Mouse (Mus musculus): ENCODE data around the gene Iah1. TPM values are rescaled to one million over a fixed set of nuclear protein-coding genes. Genes with fewer than 3 reads are reported as not detected.

The Iah1 gene
- polyA plus RNA-seq, 1 experiment from 2014 or later: 34.1 TPM

GRCm38 (mm10) chr12:21286712-21287650, 29.2 kb upstream of the Iah1 start:
- WGBS: 39% methylated on average over 18 of the region's 18 CpGs

DNA sequence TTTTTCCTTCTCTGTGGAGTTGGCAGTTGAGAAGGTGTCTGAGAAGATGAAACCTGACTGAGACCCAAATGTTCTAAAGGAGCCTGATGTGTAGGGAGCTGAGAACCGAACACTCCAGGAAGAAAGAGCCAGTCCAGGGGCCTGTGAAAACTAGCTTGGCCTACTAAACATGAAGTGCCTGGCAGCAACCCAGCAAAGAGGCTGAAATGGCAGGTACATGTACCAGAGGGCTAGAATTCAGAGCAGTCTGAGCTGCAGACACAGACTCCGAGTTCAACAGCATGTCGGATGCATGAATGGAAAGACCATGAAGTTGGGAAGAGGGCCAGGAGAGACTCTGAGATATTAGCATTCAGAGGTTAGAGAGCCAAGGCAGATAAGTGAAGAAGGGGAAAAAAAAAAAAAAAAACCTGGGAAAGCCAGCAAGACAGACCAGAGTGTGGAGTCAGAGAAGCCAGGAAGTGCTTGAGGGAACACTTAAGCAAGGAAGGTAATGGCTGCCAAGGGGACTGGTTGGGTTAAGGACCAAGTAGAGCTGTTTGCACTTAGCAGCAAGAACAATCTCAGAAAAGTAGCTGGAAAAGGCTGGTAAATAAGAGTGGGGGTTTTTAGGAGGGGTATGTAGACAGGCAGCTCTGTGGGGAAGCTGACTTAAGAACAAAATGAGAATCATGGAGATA, 27.3 kb upstream of the Iah1 start:
- 95% methylated on average over 3 of the region's 3 CpGs for WGBS
- H3K4me2 ChIP-seq (ENCODE audit: low read length): no peak overlapping the region
- H3K4me3 ChIP-seq (replicated peaks; ENCODE audit: low read depth, low read length): no peak overlapping the region
- no peak overlapping the region for H3K9ac ChIP-seq (replicated peaks; ENCODE audit: low read length)
- peaks cover 48% of the 10 kb centered on the region for H3K36me3 ChIP-seq (ENCODE audit: control insufficient read depth, insufficient read depth, low read length)
- no peak for ATAC-seq (ENCODE audit: low FRiP score, low TSS enrichment)
- no peak overlapping the region for H3K27ac ChIP-seq (replicated peaks; ENCODE audit: low read depth, low read length)
- H3K27me3 ChIP-seq (ENCODE audit: control insufficient read depth, insufficient read depth, low read length): no peaks in the 10 kb centered on the region
- no peaks in the 10 kb centered on the region for H3K9me3 ChIP-seq (ENCODE audit: control insufficient read depth, low read length)
- no peak for DNase-seq
- H3K4me1 ChIP-seq (ENCODE audit: control insufficient read depth, insufficient read depth, low read length): peaks cover 20% of the 10 kb centered on the region

More at GRCm38 (mm10) chr12:21286712-21287650, 29.2 kb upstream of the Iah1 start:
- Histone ChIP-seq H3K4me2 (ENCODE audit: low read length) (peak overlapping the region; percentile 82), H3K27ac (replicated peaks; ENCODE audit: low read depth, low read length) (peak overlapping the region; percentile 90), H3K4me3 (replicated peaks; ENCODE audit: low read depth, low read length) (peak overlapping the region; percentile 80), H3K4me1 (ENCODE audit: control insufficient read depth, insufficient read depth, low read length) (peaks cover 20% of the 10 kb centered on the region), H3K27me3 (ENCODE audit: control insufficient read depth, insufficient read depth, low read length) (no peaks in the 10 kb centered on the region), H3K9ac (replicated peaks; ENCODE audit: low read length) (peak overlapping the region; percentile 82), H3K36me3 (ENCODE audit: control insufficient read depth, insufficient read depth, low read length) (peaks cover 29% of the 10 kb centered on the region), H3K9me3 (ENCODE audit: control insufficient read depth, low read length) (no peaks in the 10 kb centered on the region)
- ATAC-seq (ENCODE audit: low FRiP score, low TSS enrichment) (peak; percentile 10; the same call in 1 of the 2 replicates), DNase-seq (peak; percentile 56)

DNA sequence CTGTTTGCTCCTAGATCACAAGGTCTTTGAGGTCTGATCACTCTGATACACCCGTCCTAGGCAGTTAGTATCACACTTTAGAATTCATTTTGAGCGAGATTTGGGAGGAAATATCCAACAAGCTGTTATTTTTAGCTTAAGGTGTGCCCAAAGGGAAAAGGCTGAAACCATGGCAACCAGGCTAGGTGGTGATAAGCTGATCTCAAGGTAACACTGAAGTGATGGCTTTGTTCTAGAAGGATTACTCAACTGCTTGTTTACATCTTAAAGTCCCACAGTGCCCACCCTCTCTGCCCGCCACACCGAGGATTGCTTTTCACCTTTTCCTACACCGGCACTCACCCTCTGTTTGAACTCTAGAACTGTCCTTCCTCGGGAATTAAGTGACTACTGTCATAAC, 26.5 kb upstream of the Iah1 start:
- Histone ChIP-seq H3K27me3 (ENCODE audit: control insufficient read depth, insufficient read depth, low read length) (no peaks in the 10 kb centered on the region), H3K4me2 (ENCODE audit: low read length) (no peak overlapping the region), H3K9me3 (ENCODE audit: control insufficient read depth, low read length) (no peaks in the 10 kb centered on the region), H3K27ac (replicated peaks; ENCODE audit: low read depth, low read length) (no peak overlapping the region), H3K36me3 (ENCODE audit: control insufficient read depth, insufficient read depth, low read length) (peaks cover 56% of the 10 kb centered on the region), H3K4me3 (replicated peaks; ENCODE audit: low read depth, low read length) (no peak overlapping the region), H3K4me1 (ENCODE audit: control insufficient read depth, insufficient read depth, low read length) (peaks cover 20% of the 10 kb centered on the region), H3K9ac (replicated peaks; ENCODE audit: low read length) (no peak overlapping the region)
- ATAC-seq (ENCODE audit: low FRiP score, low TSS enrichment): no peak
- no peak for DNase-seq
- 90% methylated on average over 6 of the region's 6 CpGs for WGBS

DNA sequence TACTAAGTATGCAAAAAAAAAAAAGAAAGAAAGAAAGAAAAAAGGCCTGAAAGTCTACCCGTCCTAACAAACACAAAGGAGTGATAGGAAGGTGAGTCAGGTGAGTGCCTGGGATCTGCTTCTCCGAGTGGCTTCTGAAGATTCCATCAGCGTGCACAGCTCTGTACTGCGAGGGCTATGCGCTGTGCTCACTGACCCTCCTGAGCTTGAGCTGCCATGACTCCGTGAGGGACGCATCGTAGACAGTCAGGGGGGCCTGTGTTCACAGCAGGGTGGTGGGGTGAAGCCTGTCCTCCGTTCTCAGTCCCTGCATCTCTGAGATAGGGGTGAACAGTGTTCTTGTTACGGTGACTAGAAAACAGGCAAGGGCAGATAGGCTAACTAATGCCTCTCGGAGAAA, 17.3 kb upstream of the Iah1 start:
- Histone ChIP-seq H3K36me3 (ENCODE audit: control insufficient read depth, insufficient read depth, low read length) (peaks cover 95% of the 10 kb centered on the region), H3K4me2 (ENCODE audit: low read length) (no peak overlapping the region), H3K9ac (replicated peaks; ENCODE audit: low read length) (no peak overlapping the region), H3K27ac (replicated peaks; ENCODE audit: low read depth, low read length) (no peak overlapping the region), H3K4me1 (ENCODE audit: control insufficient read depth, insufficient read depth, low read length) (no peaks in the 10 kb centered on the region), H3K27me3 (ENCODE audit: control insufficient read depth, insufficient read depth, low read length) (no peaks in the 10 kb centered on the region), H3K4me3 (replicated peaks; ENCODE audit: low read depth, low read length) (no peak overlapping the region), H3K9me3 (ENCODE audit: control insufficient read depth, low read length) (no peaks in the 10 kb centered on the region)
- 95% methylated on average over 11 of the region's 11 CpGs for WGBS
- ATAC-seq (ENCODE audit: low FRiP score, low TSS enrichment) (no peak), DNase-seq (no peak)

- Histone ChIP-seq H3K9me3 (ENCODE audit: control insufficient read depth, low read length) (no peaks in the 10 kb centered on the region), H3K27me3 (ENCODE audit: control insufficient read depth, insufficient read depth, low read length) (no peaks in the 10 kb centered on the region), H3K27ac (replicated peaks; ENCODE audit: low read depth, low read length) (no peak overlapping the region), H3K4me3 (replicated peaks; ENCODE audit: low read depth, low read length) (no peak overlapping the region), H3K36me3 (ENCODE audit: control insufficient read depth, insufficient read depth, low read length) (peaks cover 93% of the 10 kb centered on the region), H3K9ac (replicated peaks; ENCODE audit: low read length) (no peak overlapping the region), H3K4me1 (ENCODE audit: control insufficient read depth, insufficient read depth, low read length) (no peaks in the 10 kb centered on the region), H3K4me2 (ENCODE audit: low read length) (no peak overlapping the region)
- ATAC-seq (ENCODE audit: low FRiP score, low TSS enrichment): no peak
- 93% methylated on average over 7 of the region's 7 CpGs for WGBS
- no peak for DNase-seq
Measured at GRCm38 (mm10) chr12:21301324-21301723, 14.9 kb upstream of the Iah1 start.

- Histone ChIP-seq H3K27me3 (ENCODE audit: control insufficient read depth, insufficient read depth, low read length) (no peaks in the 10 kb centered on the region), H3K36me3 (ENCODE audit: control insufficient read depth, insufficient read depth, low read length) (peaks cover 93% of the 10 kb centered on the region), H3K4me3 (replicated peaks; ENCODE audit: low read depth, low read length) (no peak overlapping the region), H3K9me3 (ENCODE audit: control insufficient read depth, low read length) (no peaks in the 10 kb centered on the region), H3K4me2 (ENCODE audit: low read length) (no peak overlapping the region), H3K9ac (replicated peaks; ENCODE audit: low read length) (no peak overlapping the region), H3K27ac (replicated peaks; ENCODE audit: low read depth, low read length) (no peak overlapping the region), H3K4me1 (ENCODE audit: control insufficient read depth, insufficient read depth, low read length) (no peaks in the 10 kb centered on the region)
- no peak for DNase-seq
- no peak for ATAC-seq (ENCODE audit: low FRiP score, low TSS enrichment)
- WGBS: 94% methylated on average over 8 of the region's 8 CpGs
Measured at GRCm38 (mm10) chr12:21301932-21302331, 14.3 kb upstream of the Iah1 start.

DNA sequence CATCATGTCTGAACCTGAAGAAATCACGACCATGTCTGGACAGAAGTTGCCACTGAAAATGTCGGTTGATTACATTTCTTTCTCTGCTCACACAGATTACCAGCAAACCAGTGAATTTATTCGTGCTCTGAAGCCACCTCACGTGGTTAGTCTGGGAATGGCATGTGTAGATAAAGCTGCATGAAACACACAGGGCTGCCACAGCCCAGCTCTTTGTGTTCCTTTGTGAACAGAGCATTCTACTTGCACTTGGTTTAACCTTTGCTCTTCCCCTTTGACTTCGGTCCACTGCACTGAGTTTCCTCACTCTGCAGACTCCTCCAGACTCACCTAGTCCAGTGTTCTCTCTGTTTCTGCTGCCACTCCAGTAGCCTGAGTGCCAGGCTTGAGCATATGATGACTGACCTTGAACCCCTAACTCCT, 13.8 kb upstream of the Iah1 start:
- Histone ChIP-seq H3K9ac (replicated peaks; ENCODE audit: low read length) (no peak overlapping the region), H3K4me1 (ENCODE audit: control insufficient read depth, insufficient read depth, low read length) (no peaks in the 10 kb centered on the region), H3K4me2 (ENCODE audit: low read length) (no peak overlapping the region), H3K27me3 (ENCODE audit: control insufficient read depth, insufficient read depth, low read length) (no peaks in the 10 kb centered on the region), H3K27ac (replicated peaks; ENCODE audit: low read depth, low read length) (no peak overlapping the region), H3K9me3 (ENCODE audit: control insufficient read depth, low read length) (no peaks in the 10 kb centered on the region), H3K4me3 (replicated peaks; ENCODE audit: low read depth, low read length) (no peak overlapping the region), H3K36me3 (ENCODE audit: control insufficient read depth, insufficient read depth, low read length) (peaks cover 92% of the 10 kb centered on the region)
- ATAC-seq (ENCODE audit: low FRiP score, low TSS enrichment) (no peak), DNase-seq (no peak)
- WGBS: 83% methylated on average over 5 of the region's 5 CpGs

GRCm38 (mm10) chr12:21305741-21306140, 10.4 kb upstream of the Iah1 start:
- H3K4me2 ChIP-seq (ENCODE audit: low read length): no peak overlapping the region
- no peaks in the 10 kb centered on the region for H3K9me3 ChIP-seq (ENCODE audit: control insufficient read depth, low read length)
- no peak overlapping the region for H3K27ac ChIP-seq (replicated peaks; ENCODE audit: low read depth, low read length)
- H3K9ac ChIP-seq (replicated peaks; ENCODE audit: low read length): no peak overlapping the region
- H3K27me3 ChIP-seq (ENCODE audit: control insufficient read depth, insufficient read depth, low read length): no peaks in the 10 kb centered on the region
- no peak for DNase-seq
- peaks cover 94% of the 10 kb centered on the region for H3K36me3 ChIP-seq (ENCODE audit: control insufficient read depth, insufficient read depth, low read length)
- 98% methylated on average over 4 of the region's 4 CpGs for whole genome bisulfite sequencing
- ATAC-seq (ENCODE audit: low FRiP score, low TSS enrichment): no peak
- H3K4me3 ChIP-seq (replicated peaks; ENCODE audit: low read depth, low read length): no peak overlapping the region
- H3K4me1 ChIP-seq (ENCODE audit: control insufficient read depth, insufficient read depth, low read length): no peaks in the 10 kb centered on the region

All from midbrain, embryonic 14.5 days (tissue).